Mouse (Mus musculus) kidney, adult 2 months (tissue): ENCODE data around the gene Nfkbil1. TPM values are rescaled to one million over a fixed set of nuclear protein-coding genes. Genes with fewer than 3 reads are reported as not detected.

Source experiments
- DNase-seq: peaks from one replicate; pipeline ENCODE4 v3.0.0; 2021
- H3K27ac ChIP-seq: fragments of 200-500 bp; 2 replicates; pipeline ENCODE4 v1.5.1; 2012; ENCODE audit warnings: low read depth, low read length, control low read depth, inconsistent platforms; ENCODE audit not compliant: insufficient read depth
- H3K27me3 ChIP-seq: fragments of 200-500 bp; replicated peaks from 2 replicates; pipeline ENCODE4 v1.6.1; 2012; ENCODE audit warnings: mild to moderate bottlenecking, moderate library complexity, low read length, inconsistent platforms; ENCODE audit not compliant: control insufficient read depth, insufficient read depth
- H3K36me3 ChIP-seq: fragments of 200-500 bp; 2 replicates; pipeline ENCODE4 v1.6.1; 2012; ENCODE audit warnings: mild to moderate bottlenecking, moderate library complexity, low read length, inconsistent platforms; ENCODE audit not compliant: control insufficient read depth, insufficient read depth
- H3K4me1 ChIP-seq: fragments of 200-500 bp; 2 replicates; pipeline ENCODE4 v1.6.1; 2011; ENCODE audit warnings: low read length; ENCODE audit not compliant: control insufficient read depth, insufficient read depth
- H3K4me3 ChIP-seq: fragments of 200-500 bp; 2 replicates; pipeline ENCODE4 v1.5.1; 2011; ENCODE audit warnings: mild to moderate bottlenecking, low read depth, low read length, control low read depth; ENCODE audit not compliant: insufficient read depth
- CTCF ChIP-seq: fragments of 200-500 bp; conservative IDR thresholded peaks from 2 replicates; pipeline ENCODE4 v1.5.1; 2011; ENCODE audit warnings: low read depth, mild to moderate bottlenecking, control low read depth, low read length, moderate library complexity, mixed read lengths; ENCODE audit not compliant: insufficient read depth, insufficient read length
- POLR2A ChIP-seq: fragments of 200-500 bp; IDR thresholded peaks from one replicate; pipeline ENCODE4 v1.6.1; 2011; ENCODE audit warnings: low read depth, low read length, control low read depth
- WGBS: fragments of 180-500 bp; shearing (Covaris S2); methylation state at CpG from one replicate; pipeline ENCODE4 v1.1.7; 2018; 5-methylcytosine and 5-hydroxymethylcytosine counted together
- polyA plus RNA-seq: library from polyadenylated mRNA; depleted of rRNA; stranded (reverse); fragments of >200 nt; gene quantifications from 2 replicates; pipeline ENCODE4 v1.2.3, GENCODE M21; 2012

The Nfkbil1 gene
- polyA plus RNA-seq, 1 experiment: 11.7 TPM

DNA sequence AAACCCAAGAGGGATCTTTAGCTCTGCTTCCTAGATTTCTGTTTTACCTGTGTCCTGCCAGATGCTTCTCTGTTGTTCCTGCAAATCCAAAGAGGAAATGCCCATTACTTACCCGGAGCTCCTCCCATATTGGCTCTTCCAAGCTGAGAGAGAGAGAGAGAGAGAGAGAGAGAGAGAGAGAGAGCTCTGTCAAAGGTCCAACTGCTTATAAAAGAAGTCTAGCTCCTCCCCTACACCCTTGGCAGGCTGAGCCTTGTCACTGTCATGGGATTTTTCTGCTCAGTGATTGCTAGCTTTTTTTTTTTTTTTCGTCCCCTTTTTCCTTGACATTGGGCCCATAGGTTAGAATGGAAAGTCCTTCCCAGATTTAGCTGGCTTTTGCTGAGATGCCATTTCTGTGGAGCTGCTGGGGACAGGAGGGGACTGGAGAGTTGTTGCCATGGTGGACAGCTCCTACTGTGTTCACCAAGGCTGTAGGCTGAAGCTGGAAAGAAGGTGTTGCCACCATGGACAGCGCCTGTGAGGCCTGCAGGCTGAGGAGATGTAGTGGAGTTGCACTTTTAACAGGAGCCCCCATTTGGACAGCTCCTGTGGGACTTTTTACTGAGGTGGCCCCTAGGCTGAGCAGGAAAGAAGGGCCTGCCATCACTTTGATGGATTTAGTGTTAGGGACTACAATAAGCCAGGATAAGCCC is 34.2 kb upstream of the Nfkbil1 start:
- Histone ChIP-seq H3K27me3 (no peaks in the 10 kb centered on the region), H3K4me3 (no peak overlapping the region), H3K4me1 (no peaks in the 10 kb centered on the region), H3K27ac (no peak overlapping the region), H3K36me3 (no peaks in the 10 kb centered on the region)
- DNase-seq: no peak
- TF ChIP-seq CTCF (no peak), POLR2A (no peak)
- WGBS: 26% methylated on average over 3 of the region's 3 CpGs

DNA sequence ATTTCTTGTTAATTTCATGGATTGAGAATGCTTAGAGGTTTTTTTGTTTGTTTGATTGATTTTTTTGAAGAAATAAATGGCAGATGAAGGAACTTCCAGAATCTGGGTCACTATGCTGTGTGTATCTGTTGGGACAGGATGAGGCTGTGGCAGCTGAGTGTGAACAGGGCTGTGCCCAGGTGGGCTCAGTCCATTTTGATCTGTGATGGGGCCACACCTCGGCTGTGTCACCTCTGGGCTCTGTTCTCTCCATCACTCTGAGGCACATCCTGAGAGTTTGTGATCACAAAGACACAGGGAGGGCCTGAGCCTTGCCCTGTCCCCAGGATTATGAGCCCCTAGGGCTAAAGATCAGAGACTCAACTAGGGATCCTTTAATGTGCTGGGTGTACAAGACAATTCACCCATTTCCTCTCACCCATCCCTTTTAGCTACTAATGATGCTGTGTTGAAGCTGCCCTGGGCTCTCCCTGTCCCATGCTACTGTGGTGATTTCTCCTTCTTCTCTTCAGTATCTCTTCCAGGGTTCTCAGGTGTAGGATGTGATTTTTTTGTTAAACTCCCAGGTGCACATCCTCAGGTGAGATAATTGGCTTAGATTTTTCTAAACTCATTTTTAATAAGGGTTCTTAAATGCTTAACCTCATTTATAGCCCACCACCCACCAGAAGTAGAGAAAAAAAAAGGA is 32.0 kb upstream of the Nfkbil1 start:
- peaks cover 2% of the 10 kb centered on the region; the same call in 1 of the 2 replicates for H3K4me1 ChIP-seq
- WGBS: 77% methylated on average over 1 of the region's 1 CpGs

DNA sequence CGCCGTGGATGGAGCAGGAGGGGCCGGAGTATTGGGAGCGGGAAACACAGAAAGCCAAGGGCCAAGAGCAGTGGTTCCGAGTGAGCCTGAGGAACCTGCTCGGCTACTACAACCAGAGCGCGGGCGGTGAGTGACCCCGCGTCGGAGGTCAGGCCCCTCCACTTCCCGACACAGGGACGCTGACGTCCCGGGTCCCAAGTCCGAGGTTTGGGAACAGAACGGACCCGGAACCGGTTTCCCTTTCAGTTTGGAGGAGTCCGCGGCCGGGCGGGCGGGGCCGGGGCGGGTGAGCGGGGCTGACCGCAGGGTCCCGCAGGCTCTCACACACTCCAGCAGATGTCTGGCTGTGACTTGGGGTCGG is 27.9 kb upstream of the Nfkbil1 start:
- 1% methylated on average over 31 of the region's 31 CpGs for WGBS
- peak; percentile 52 for DNase-seq
- peak overlapping the region; percentile 29; the same call in 1 of the 2 replicates for H3K27ac ChIP-seq
- no peaks in the 10 kb centered on the region for H3K36me3 ChIP-seq
- H3K4me1 ChIP-seq: peaks cover 8% of the 10 kb centered on the region; the same call in 1 of the 2 replicates
- TF ChIP-seq CTCF (no peak), POLR2A (no peak)
- peak overlapping the region; percentile 71 for H3K4me3 ChIP-seq
- H3K27me3 ChIP-seq: no peaks in the 10 kb centered on the region

More for the DNA sequence above, 32.0 kb upstream of the Nfkbil1 start:
- H3K36me3 ChIP-seq: no peaks in the 10 kb centered on the region
- H3K27ac ChIP-seq: no peak overlapping the region
- DNase-seq: no peak
- H3K4me3 ChIP-seq: no peak overlapping the region
- TF ChIP-seq CTCF (no peak), POLR2A (no peak)
- no peaks in the 10 kb centered on the region for H3K27me3 ChIP-seq

DNA sequence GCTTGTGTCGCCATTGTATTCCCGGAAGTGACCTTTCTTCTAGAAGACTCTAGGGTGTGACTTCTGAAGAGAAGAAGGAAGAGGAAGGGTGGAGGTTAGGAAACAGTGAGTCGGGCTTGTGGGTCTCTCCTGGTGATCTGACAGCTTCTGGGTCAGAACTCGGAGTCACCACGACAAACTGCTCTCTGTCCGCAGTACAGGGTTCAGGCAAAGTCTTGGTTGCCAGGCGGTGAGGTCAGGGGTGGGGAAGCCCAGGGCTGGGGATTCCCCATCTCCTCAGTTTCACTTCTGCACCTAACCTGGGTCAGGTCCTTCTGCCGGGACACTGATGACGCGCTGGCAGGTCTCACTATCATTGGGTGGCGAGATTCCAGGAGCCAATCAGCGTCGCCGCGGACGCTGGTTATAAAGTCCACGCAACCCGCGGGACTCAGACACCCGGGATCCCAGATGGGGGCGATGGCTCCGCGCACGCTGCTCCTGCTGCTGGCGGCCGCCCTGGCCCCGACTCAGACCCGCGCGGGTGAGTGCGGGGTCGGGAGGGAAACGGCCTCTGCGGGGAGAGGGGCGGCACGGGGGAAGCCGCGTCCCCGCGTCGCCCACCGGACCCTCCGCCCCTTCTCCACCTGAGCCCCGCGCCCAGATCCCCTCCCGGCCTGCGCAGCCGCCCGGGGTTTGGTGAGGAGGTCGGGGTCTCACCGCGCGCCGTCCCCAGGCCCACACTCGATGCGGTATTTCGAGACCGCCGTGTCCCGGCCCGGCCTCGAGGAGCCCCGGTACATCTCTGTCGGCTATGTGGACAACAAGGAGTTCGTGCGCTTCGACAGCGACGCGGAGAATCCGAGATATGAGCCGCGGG is 27.3 kb upstream of the Nfkbil1 start, which contains the start of gene H2-D1:
TSS of gene H2-D1 (plus strand) at position 67 of the 859 bp plus-strand sequence.
- H3K27ac ChIP-seq: peak within 1 kb of the TSS; percentile 50; the same call in 1 of the 2 replicates
- TF ChIP-seq CTCF (no peak), POLR2A (peak; percentile 85)
- H3K36me3 ChIP-seq: no peaks in the 10 kb centered on the region
- WGBS: under 1% methylated on average over 73 of the region's 73 CpGs
- peak within 1 kb of the TSS; percentile 71 for H3K4me3 ChIP-seq
- H3K27me3 ChIP-seq: no peaks in the 10 kb centered on the region
- peaks cover 8% of the 10 kb centered on the region; the same call in 1 of the 2 replicates for H3K4me1 ChIP-seq
- peak; percentile 98 for DNase-seq

DNA sequence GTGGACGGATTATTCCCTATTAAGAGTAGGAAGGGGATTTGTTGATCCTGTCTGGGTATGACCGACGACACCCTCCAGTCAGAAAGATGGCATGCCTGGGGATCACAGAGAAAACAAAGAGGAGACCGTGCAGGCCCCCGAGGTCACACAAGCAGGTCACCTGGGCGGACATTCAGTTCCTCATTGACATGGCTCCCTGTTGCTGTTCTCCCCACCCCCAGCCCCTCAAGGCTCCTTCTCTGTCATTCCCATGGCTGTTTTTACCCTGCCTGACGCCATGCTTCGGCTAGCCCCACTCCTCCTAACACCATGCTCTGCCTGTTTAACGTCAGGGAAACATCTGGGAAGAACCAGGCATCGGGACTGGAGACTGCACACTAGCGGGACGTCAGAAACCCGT is 26.1 kb upstream of the Nfkbil1 start:
- TF ChIP-seq POLR2A (no peak), CTCF (no peak)
- H3K36me3 ChIP-seq: no peaks in the 10 kb centered on the region
- no peak for DNase-seq
- no peak overlapping the region for H3K4me3 ChIP-seq
- H3K27me3 ChIP-seq: no peaks in the 10 kb centered on the region
- no peak overlapping the region for H3K27ac ChIP-seq
- peaks cover 8% of the 10 kb centered on the region; the same call in 1 of the 2 replicates for H3K4me1 ChIP-seq
- 88% methylated on average over 13 of the region's 13 CpGs for WGBS

DNA sequence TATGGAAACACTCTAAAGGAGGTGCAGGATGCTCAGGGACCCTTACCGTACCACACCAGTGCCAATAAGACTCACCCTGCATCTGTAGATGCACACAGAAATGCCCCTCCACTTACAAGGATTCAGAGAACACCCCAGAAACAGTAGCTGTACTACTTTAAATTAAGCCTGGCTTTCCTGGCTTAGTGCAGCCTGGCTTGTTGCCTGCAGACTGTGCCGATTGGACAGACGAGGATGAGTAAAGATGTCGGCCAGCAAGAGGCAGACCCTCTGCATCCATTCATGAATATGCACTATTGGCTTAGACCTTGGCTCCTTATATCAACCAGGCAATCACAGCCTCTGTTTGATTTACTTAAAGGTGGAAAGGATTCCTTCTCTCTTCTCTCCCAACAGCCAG is 24.0 kb upstream of the Nfkbil1 start:
- DNase-seq: no peak
- H3K4me3 ChIP-seq: no peak overlapping the region
- H3K27ac ChIP-seq: peak overlapping the region; percentile 69

More for the DNA sequence above, 24.0 kb upstream of the Nfkbil1 start:
- H3K27me3 ChIP-seq: no peaks in the 10 kb centered on the region
- TF ChIP-seq CTCF: no peak
- TF ChIP-seq POLR2A: no peak
- peaks cover 8% of the 10 kb centered on the region; the same call in 1 of the 2 replicates for H3K4me1 ChIP-seq
- WGBS: 71% methylated on average over 4 of the region's 4 CpGs
- no peaks in the 10 kb centered on the region for H3K36me3 ChIP-seq
